Mouse (Mus musculus) urinary bladder, postnatal 0 days (tissue): ENCODE results near the gene Olfr1253. TPM values are rescaled to one million over a fixed set of nuclear protein-coding genes. Genes with fewer than 3 reads are reported as not detected.

ENCODE experiments used
- polyA plus RNA-seq: library from polyadenylated mRNA; unstranded; fragments of >200 nt; fragmentation: Nextera tagmentation; extraction: Ambion mirVana; gene quantifications from 2 replicates; pipeline ENCODE4 v1.2.1, GENCODE M21; 2015

The Olfr1253 gene
- not detected in 2 replicates for polyA plus RNA-seq

DNA sequence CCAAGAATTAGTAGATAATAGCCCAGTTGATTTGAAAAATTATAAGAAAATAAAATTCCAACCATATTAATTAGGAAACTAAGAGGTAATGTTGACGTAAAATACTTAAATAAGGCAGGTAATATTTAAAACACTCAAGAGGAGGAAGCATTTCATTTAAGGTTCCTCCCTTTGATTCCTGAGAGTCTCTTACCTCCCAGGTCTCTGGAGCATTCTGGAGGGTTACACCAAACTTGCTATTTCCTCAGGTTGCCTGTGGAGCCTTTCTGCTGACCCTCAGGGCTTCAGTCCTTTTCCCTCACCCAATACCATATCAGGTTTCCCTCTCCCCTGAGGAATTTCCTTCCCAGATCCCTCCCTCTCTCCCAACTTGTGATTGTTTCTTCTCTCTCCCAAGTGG is at the start of gene Olfr1253:
Gene Olfr1253, minus strand, starts transcription at position 101 of the 400 bp plus-strand sequence.

GRCm38 (mm10) chr2:89793519-89793918 is 36.6 kb upstream of the Olfr1253 start, which contains the start of gene Olfr1254:
TSS of gene Olfr1254 (minus strand) at chr2:89793619.

GRCm38 (mm10) chr2:89724912-89725311 is 32.0 kb downstream of the Olfr1253 start, which contains the start of gene Olfr1252:
TSS of gene Olfr1252 (minus strand) at chr2:89725012.

Other genes with a start within 250 kb of the Olfr1253 start
- not detected in 2 replicates for gene Olfr1243, start 225.6 kb downstream of the Olfr1253 start, polyA plus RNA-seq
- not detected in 2 replicates for gene Olfr1245, start 178.6 kb downstream of the Olfr1253 start, polyA plus RNA-seq
- not detected in 2 replicates for gene Olfr1246, start 163.9 kb downstream of the Olfr1253 start, polyA plus RNA-seq
- not detected in 2 replicates for gene Olfr1247, start 143.0 kb downstream of the Olfr1253 start, polyA plus RNA-seq
- gene Olfr1248, start 138.8 kb downstream of the Olfr1253 start, polyA plus RNA-seq = not detected in 2 replicates
- not detected in 2 replicates for gene Olfr1249, start 122.1 kb downstream of the Olfr1253 start, polyA plus RNA-seq
- not detected in 2 replicates for gene Olfr1250, start 95.6 kb downstream of the Olfr1253 start, polyA plus RNA-seq
- gene Olfr1251, start 85.2 kb downstream of the Olfr1253 start, polyA plus RNA-seq = not detected in 2 replicates
- not detected in 2 replicates for gene Olfr1252, start 32.1 kb downstream of the Olfr1253 start, polyA plus RNA-seq
- not detected in 2 replicates for gene Olfr1254, start 36.5 kb upstream of the Olfr1253 start, polyA plus RNA-seq
- gene Olfr1255, start 55.0 kb upstream of the Olfr1253 start, polyA plus RNA-seq = not detected in 2 replicates
- not detected in 2 replicates for gene Olfr1256, start 84.5 kb upstream of the Olfr1253 start, polyA plus RNA-seq
- not detected in 2 replicates for gene Olfr48, start 91.1 kb upstream of the Olfr1253 start, polyA plus RNA-seq
- gene Olfr1257, start 121.3 kb upstream of the Olfr1253 start, polyA plus RNA-seq = not detected in 2 replicates
- gene Olfr1258, start 170.2 kb upstream of the Olfr1253 start, polyA plus RNA-seq = not detected in 2 replicates
- not detected in 2 replicates for gene Olfr1259, start 191.6 kb upstream of the Olfr1253 start, polyA plus RNA-seq
- gene Olfr1260, start 217.2 kb upstream of the Olfr1253 start, polyA plus RNA-seq = 0.23 TPM in 1 of 2 replicates, not detected in the other
- not detected in 2 replicates for gene Olfr1261, start 234.1 kb upstream of the Olfr1253 start, polyA plus RNA-seq
- gene Olfr1262, start 243.1 kb upstream of the Olfr1253 start, polyA plus RNA-seq = not detected in 2 replicates